Mouse (Mus musculus) cerebellum, adult 8-10 months (tissue): ENCODE results near the gene Actr5.
A peak's percentile ranks its signal among the peaks of the same experiment; 100 is the strongest.

Experiments
- DNase-seq: peaks from one replicate; pipeline ENCODE4 v3.0.0; 2022

Gene Actr5

GRCm38 (mm10) chr2:158624718-158625222 lies at the start of gene Actr5:
Gene Actr5, plus strand, starts transcription at chr2:158624888.
- peak; percentile 90 for DNase-seq

GRCm38 (mm10) chr2:158579979-158580378 lies 44.7 kb upstream of the Actr5 start:
- DNase-seq, result no peak

- DNase-seq, result no peak
These were observed 39.9 kb upstream of the Actr5 start for GRCm38 (mm10) chr2:158584621-158585358.

- DNase-seq, result no peak
These were observed 36.0 kb upstream of the Actr5 start for GRCm38 (mm10) chr2:158588524-158589271.

GRCm38 (mm10) chr2:158590495-158590894 lies 34.2 kb upstream of the Actr5 start:
- DNase-seq, result no peak

- no peak for DNase-seq
These were observed 33.4 kb upstream of the Actr5 start for GRCm38 (mm10) chr2:158591286-158591685.

GRCm38 (mm10) chr2:158593371-158593770 lies 31.3 kb upstream of the Actr5 start:
- DNase-seq, result no peak

- peak; percentile 29 for DNase-seq
These were observed 29.6 kb upstream of the Actr5 start for GRCm38 (mm10) chr2:158595103-158595502.

GRCm38 (mm10) chr2:158595577-158595976 lies 29.1 kb upstream of the Actr5 start:
- no peak for DNase-seq

GRCm38 (mm10) chr2:158596803-158597202 lies 27.9 kb upstream of the Actr5 start:
- no peak for DNase-seq

GRCm38 (mm10) chr2:158600517-158600916 lies 24.2 kb upstream of the Actr5 start:
- no peak for DNase-seq

- no peak for DNase-seq
These were observed 23.4 kb upstream of the Actr5 start for GRCm38 (mm10) chr2:158601326-158601725.

GRCm38 (mm10) chr2:158602663-158603062 lies 22.0 kb upstream of the Actr5 start:
- no peak for DNase-seq

GRCm38 (mm10) chr2:158606511-158606964 lies 18.1 kb upstream of the Actr5 start:
- DNase-seq, result no peak

- no peak for DNase-seq
These were observed 15.0 kb upstream of the Actr5 start for GRCm38 (mm10) chr2:158609681-158610080.

GRCm38 (mm10) chr2:158610488-158611325 lies 14.0 kb upstream of the Actr5 start, which contains the start of gene Slc32a1:
Gene Slc32a1, plus strand, starts transcription at chr2:158610767.
- no peak for DNase-seq

GRCm38 (mm10) chr2:158611326-158611719 lies 13.4 kb upstream of the Actr5 start:
- no peak for DNase-seq

GRCm38 (mm10) chr2:158611726-158612670 lies 12.7 kb upstream of the Actr5 start:
- DNase-seq, result no peak

GRCm38 (mm10) chr2:158612671-158613250 lies 11.9 kb upstream of the Actr5 start:
- no peak for DNase-seq

GRCm38 (mm10) chr2:158613541-158614417 lies 10.9 kb upstream of the Actr5 start:
- DNase-seq, result peak; percentile 41
